Mouse (Mus musculus): ENCODE measurements around the gene Zkscan5. TPM values are rescaled to one million over a fixed set of nuclear protein-coding genes. Genes with fewer than 3 reads are reported as not detected.
"Not testable (repeated sequence)": the region's sequence is repeated elsewhere in the genome, so short reads cannot be mapped to it uniquely, and the experiment has no call there.

Gene Zkscan5
- polyA plus RNA-seq, 1 experiment from 2014 or later = 16.3 TPM

GRCm38 (mm10) chr5:145191962-145192361, 12.4 kb upstream of the Zkscan5 start, which contains the start of gene Atp5j2:
Gene Atp5j2, minus strand, starts transcription at chr5:145192062.
- Histone ChIP-seq H3K9ac (peak within 1 kb of the TSS; percentile 98), H3K9me3 (no peaks in the 10 kb centered on the region), H3K4me3 (peak within 1 kb of the TSS; percentile 93), H3K4me2 (replicated peaks) (peak within 1 kb of the TSS; percentile 83), H3K4me1 (peaks cover 19% of the 10 kb centered on the region), H3K36me3 (peaks cover 47% of the 10 kb centered on the region), H3K27me3 (no peaks in the 10 kb centered on the region), H3K27ac (peak within 1 kb of the TSS; percentile 74)
- 90% methylated on average over 2 of the region's 2 CpGs for WGBS
- no peak for ATAC-seq (ENCODE audit: low FRiP score, low read depth)

GRCm38 (mm10) chr5:145200387-145200786, 4.0 kb upstream of the Zkscan5 start:
- H3K36me3 ChIP-seq = peaks cover 21% of the 10 kb centered on the region
- no peak overlapping the region for H3K27ac ChIP-seq
- H3K4me1 ChIP-seq = peaks cover 16% of the 10 kb centered on the region
- ATAC-seq (ENCODE audit: low FRiP score, low read depth) = no peak
- peak overlapping the region; percentile 97 for H3K4me2 ChIP-seq (replicated peaks)
- WGBS = 76% methylated on average over 7 of the region's 7 CpGs
- no peaks in the 10 kb centered on the region for H3K9me3 ChIP-seq
- no peaks in the 10 kb centered on the region for H3K27me3 ChIP-seq
- no peak overlapping the region for H3K9ac ChIP-seq
- H3K4me3 ChIP-seq = peak overlapping the region; percentile 69

- Histone ChIP-seq H3K27me3 (no peaks in the 10 kb centered on the region), H3K4me1 (peaks cover 25% of the 10 kb centered on the region), H3K9me3 (no peaks in the 10 kb centered on the region), H3K36me3 (peaks cover 10% of the 10 kb centered on the region), H3K27ac (no peak within 1 kb of the TSS; the same call in 1 of the 2 replicates), H3K9ac (peak within 1 kb of the TSS; percentile 86), H3K4me3 (peak within 1 kb of the TSS; percentile 69), H3K4me2 (replicated peaks) (peak within 1 kb of the TSS; percentile 97)
- ATAC-seq (ENCODE audit: low FRiP score, low read depth) = no peak; the same call in 1 of the 2 replicates
- 1% methylated on average over 37 of the region's 37 CpGs for WGBS
Observed at GRCm38 (mm10) chr5:145201321-145201991, 2.9 kb upstream of the Zkscan5 start, which contains the start of gene Zkscan14. Gene Zkscan14, minus strand, starts transcription at chr5:145201868.

GRCm38 (mm10) chr5:145202446-145202845, 1.9 kb upstream of the Zkscan5 start:
- Histone ChIP-seq H3K36me3 (peaks cover 18% of the 10 kb centered on the region), H3K27me3 (no peaks in the 10 kb centered on the region), H3K9me3 (no peaks in the 10 kb centered on the region), H3K4me2 (replicated peaks) (no peak overlapping the region), H3K4me3 (no peak overlapping the region), H3K9ac (no peak overlapping the region), H3K4me1 (peaks cover 25% of the 10 kb centered on the region), H3K27ac (no peak overlapping the region)
- WGBS = 46% methylated on average over 3 of the region's 3 CpGs
- no peak for ATAC-seq (ENCODE audit: low FRiP score, low read depth)

- ATAC-seq (ENCODE audit: low FRiP score, low read depth) = no peak
Observed at GRCm38 (mm10) chr5:145205041-145205440, 679 bp downstream of the Zkscan5 start.

GRCm38 (mm10) chr5:145207385-145207784, 3.0 kb downstream of the Zkscan5 start:
- no peak overlapping the region for H3K4me2 ChIP-seq (replicated peaks)
- H3K4me3 ChIP-seq = no peak overlapping the region
- ATAC-seq (ENCODE audit: low FRiP score, low read depth) = no peak
- H3K27ac ChIP-seq = no peak overlapping the region
- no peaks in the 10 kb centered on the region for H3K27me3 ChIP-seq
- peaks cover 48% of the 10 kb centered on the region for H3K36me3 ChIP-seq
- peaks cover 13% of the 10 kb centered on the region for H3K4me1 ChIP-seq
- WGBS = 97% methylated on average over 6 of the region's 6 CpGs
- H3K9me3 ChIP-seq = no peaks in the 10 kb centered on the region
- H3K9ac ChIP-seq = no peak overlapping the region

More at GRCm38 (mm10) chr5:145205041-145205440, 679 bp downstream of the Zkscan5 start:
- H3K9me3 ChIP-seq = no peaks in the 10 kb centered on the region
- H3K4me3 ChIP-seq = peak overlapping the region; percentile 52
- H3K4me1 ChIP-seq = peaks cover 25% of the 10 kb centered on the region
- 19% methylated on average over 9 of the region's 9 CpGs for WGBS
- H3K27me3 ChIP-seq = no peaks in the 10 kb centered on the region
- peak overlapping the region; percentile 62 for H3K9ac ChIP-seq
- no peak overlapping the region for H3K27ac ChIP-seq
- peaks cover 27% of the 10 kb centered on the region for H3K36me3 ChIP-seq
- H3K4me2 ChIP-seq (replicated peaks) = peak overlapping the region; percentile 72

- no peak overlapping the region for H3K27ac ChIP-seq
- peaks cover 13% of the 10 kb centered on the region for H3K4me1 ChIP-seq
- H3K4me2 ChIP-seq (replicated peaks) = no peak overlapping the region
- H3K36me3 ChIP-seq = peaks cover 54% of the 10 kb centered on the region
- no peak for ATAC-seq (ENCODE audit: low FRiP score, low read depth)
- WGBS = 86% methylated on average over 6 of the region's 6 CpGs
- no peaks in the 10 kb centered on the region for H3K9me3 ChIP-seq
- no peak overlapping the region for H3K4me3 ChIP-seq
- H3K9ac ChIP-seq = no peak overlapping the region
- no peaks in the 10 kb centered on the region for H3K27me3 ChIP-seq
Observed at GRCm38 (mm10) chr5:145207954-145208353, 3.6 kb downstream of the Zkscan5 start.

GRCm38 (mm10) chr5:145208391-145208790, 4.0 kb downstream of the Zkscan5 start:
- H3K27me3 ChIP-seq; H3K9ac ChIP-seq; H3K27ac ChIP-seq; ATAC-seq (ENCODE audit: low FRiP score, low read depth); H3K4me3 ChIP-seq; H3K9me3 ChIP-seq; H3K4me2 ChIP-seq (replicated peaks): not testable (repeated sequence)
- WGBS = 48% methylated on average over 11 of the region's 11 CpGs
- H3K4me1 ChIP-seq = peaks cover 13% of the 10 kb centered on the region
- peaks cover 57% of the 10 kb centered on the region for H3K36me3 ChIP-seq

- Histone ChIP-seq H3K27ac (no peak overlapping the region), H3K4me1 (no peaks in the 10 kb centered on the region), H3K27me3 (no peaks in the 10 kb centered on the region), H3K36me3 (peaks cover 83% of the 10 kb centered on the region), H3K4me3 (no peak overlapping the region), H3K4me2 (replicated peaks) (no peak overlapping the region), H3K9me3 (no peaks in the 10 kb centered on the region), H3K9ac (no peak overlapping the region)
- no peak for ATAC-seq (ENCODE audit: low FRiP score, low read depth)
- 92% methylated on average over 4 of the region's 4 CpGs for WGBS
Observed at GRCm38 (mm10) chr5:145211340-145211739, 7.0 kb downstream of the Zkscan5 start.

GRCm38 (mm10) chr5:145212216-145212615, 7.9 kb downstream of the Zkscan5 start:
- Histone ChIP-seq H3K4me2 (replicated peaks) (no peak overlapping the region), H3K9ac (no peak overlapping the region), H3K36me3 (peaks cover 80% of the 10 kb centered on the region), H3K4me1 (no peaks in the 10 kb centered on the region), H3K9me3 (no peaks in the 10 kb centered on the region), H3K4me3 (no peak overlapping the region), H3K27me3 (no peaks in the 10 kb centered on the region), H3K27ac (no peak overlapping the region)
- ATAC-seq (ENCODE audit: low FRiP score, low read depth) = no peak
- 89% methylated on average over 4 of the region's 4 CpGs for WGBS

- Histone ChIP-seq H3K36me3 (peaks cover 78% of the 10 kb centered on the region), H3K27me3 (no peaks in the 10 kb centered on the region), H3K9ac (no peak overlapping the region), H3K9me3 (no peaks in the 10 kb centered on the region), H3K27ac (no peak overlapping the region), H3K4me2 (replicated peaks) (no peak overlapping the region), H3K4me3 (no peak overlapping the region), H3K4me1 (no peaks in the 10 kb centered on the region)
- no peak for ATAC-seq (ENCODE audit: low FRiP score, low read depth)
- WGBS = 91% methylated on average over 3 of the region's 3 CpGs
Observed at GRCm38 (mm10) chr5:145213505-145213904, 9.1 kb downstream of the Zkscan5 start.

GRCm38 (mm10) chr5:145214679-145215078, 10.3 kb downstream of the Zkscan5 start:
- no peak overlapping the region for H3K27ac ChIP-seq
- H3K9ac ChIP-seq = no peak overlapping the region
- H3K36me3 ChIP-seq = peaks cover 79% of the 10 kb centered on the region
- H3K9me3 ChIP-seq = no peaks in the 10 kb centered on the region
- H3K4me3 ChIP-seq = no peak overlapping the region
- 78% methylated on average over 4 of the region's 4 CpGs for WGBS
- no peaks in the 10 kb centered on the region for H3K4me1 ChIP-seq
- H3K4me2 ChIP-seq (replicated peaks) = no peak overlapping the region
- no peaks in the 10 kb centered on the region for H3K27me3 ChIP-seq
- no peak for ATAC-seq (ENCODE audit: low FRiP score, low read depth)

GRCm38 (mm10) chr5:145217746-145218145, 13.4 kb downstream of the Zkscan5 start:
- H3K27ac ChIP-seq = no peak overlapping the region
- H3K9me3 ChIP-seq = no peaks in the 10 kb centered on the region
- H3K4me2 ChIP-seq (replicated peaks) = no peak overlapping the region
- H3K27me3 ChIP-seq = no peaks in the 10 kb centered on the region
- H3K4me1 ChIP-seq = no peaks in the 10 kb centered on the region
- H3K36me3 ChIP-seq = peaks cover 77% of the 10 kb centered on the region
- no peak for ATAC-seq (ENCODE audit: low FRiP score, low read depth)
- H3K9ac ChIP-seq = no peak overlapping the region
- 82% methylated on average over 6 of the region's 6 CpGs for WGBS
- no peak overlapping the region for H3K4me3 ChIP-seq

Data from limb, embryonic 13.5 days (tissue).